Mouse (Mus musculus) cerebellum, adult 2 months (tissue): ENCODE measurements around the gene Glt8d2. TPM values are rescaled to one million over a fixed set of nuclear protein-coding genes. Genes with fewer than 3 reads are reported as not detected.

Experiments used
- DNase-seq, 2 experiments: peaks; one replicate each; pipeline ENCODE4 v3.0.0; 2021
- H3K27ac ChIP-seq: fragments of 200-500 bp; 2 replicates; pipeline ENCODE4 v1.5.1; 2012; ENCODE audit warnings: low read length, control low read depth, inconsistent platforms; ENCODE audit not compliant: insufficient read depth
- H3K27me3 ChIP-seq: fragments of 200-500 bp; 2 replicates; pipeline ENCODE4 v1.6.1; 2012; ENCODE audit warnings: inconsistent platforms, mild to moderate bottlenecking, low read length, moderate library complexity; ENCODE audit not compliant: control insufficient read depth, insufficient read depth
- H3K4me1 ChIP-seq: fragments of 200-500 bp; 2 replicates; pipeline ENCODE4 v1.6.1; 2011; ENCODE audit warnings: low read length; ENCODE audit not compliant: control insufficient read depth, insufficient read depth
- H3K4me3 ChIP-seq: fragments of 200-500 bp; replicated peaks from 2 replicates; pipeline ENCODE3; 2011; ENCODE audit warnings: mild to moderate bottlenecking, low read depth, low read length, control low read depth; ENCODE audit not compliant: insufficient read depth
- CTCF ChIP-seq: fragments of 200-500 bp; IDR thresholded peaks from 2 replicates; pipeline ENCODE4 v1.5.1; 2011; ENCODE audit warnings: low read depth, mild to moderate bottlenecking, control low read depth, low read length, moderate library complexity, borderline replicate concordance; ENCODE audit not compliant: insufficient read depth
- POLR2A ChIP-seq: fragments of 200-500 bp; IDR thresholded peaks from 2 replicates; pipeline ENCODE4 v1.6.1; 2011; ENCODE audit warnings: low read length, control low read depth, borderline replicate concordance; ENCODE audit not compliant: insufficient read depth
- WGBS: fragments of 180-500 bp; shearing (Covaris S2); methylation state at CpG from one replicate; pipeline ENCODE4 v1.1.7; 2018; 5-methylcytosine and 5-hydroxymethylcytosine counted together
- polyA plus RNA-seq: library from polyadenylated mRNA; depleted of rRNA; stranded (reverse); fragments of >200 nt; gene quantifications from 2 replicates; pipeline ENCODE4 v1.2.3, GENCODE M21; 2012

Glt8d2 gene
- polyA plus RNA-seq, 1 experiment, result 1.1 TPM

- Histone ChIP-seq H3K27ac (peak overlapping the region; percentile 10), H3K4me1 (peaks cover 12% of the 10 kb centered on the region), H3K27me3 (no peaks in the 10 kb centered on the region), H3K4me3 (peak overlapping the region; percentile 12)
- peak; percentile 75 to 86 for DNase-seq
- WGBS, result 15% methylated on average over 14 of the region's 14 CpGs
- TF ChIP-seq CTCF, result no peak
- TF ChIP-seq POLR2A, result no peak
Observed at GRCm38 (mm10) chr10:82662267-82662990, 28.0 kb downstream of the Glt8d2 start.

GRCm38 (mm10) chr10:82661820-82662219, 28.6 kb downstream of the Glt8d2 start:
- WGBS, result 32% methylated on average over 8 of the region's 8 CpGs
- peak overlapping the region; percentile 10 for H3K27ac ChIP-seq
- peak; percentile 30 to 57 for DNase-seq

GRCm38 (mm10) chr10:82654581-82654980, 35.9 kb downstream of the Glt8d2 start:
- H3K4me3 ChIP-seq, result no peak overlapping the region
- H3K4me1 ChIP-seq, result no peaks in the 10 kb centered on the region
- TF ChIP-seq POLR2A (no peak), CTCF (no peak)
- DNase-seq, result no peak
- 73% methylated on average over 3 of the region's 3 CpGs for WGBS
- H3K27me3 ChIP-seq, result no peaks in the 10 kb centered on the region
- H3K27ac ChIP-seq, result no peak overlapping the region

More at GRCm38 (mm10) chr10:82661820-82662219, 28.6 kb downstream of the Glt8d2 start:
- no peak for TF ChIP-seq POLR2A
- TF ChIP-seq CTCF, result no peak
- H3K27me3 ChIP-seq, result no peaks in the 10 kb centered on the region
- peaks cover 12% of the 10 kb centered on the region for H3K4me1 ChIP-seq
- H3K4me3 ChIP-seq, result no peak overlapping the region

GRCm38 (mm10) chr10:82652625-82653024, 37.8 kb downstream of the Glt8d2 start:
- Histone ChIP-seq H3K4me1 (no peaks in the 10 kb centered on the region), H3K4me3 (no peak overlapping the region), H3K27me3 (no peaks in the 10 kb centered on the region), H3K27ac (no peak overlapping the region)
- 79% methylated on average over 5 of the region's 5 CpGs for WGBS
- no peak for TF ChIP-seq CTCF
- no peak for TF ChIP-seq POLR2A
- DNase-seq, result no peak

GRCm38 (mm10) chr10:82651221-82651620, 39.2 kb downstream of the Glt8d2 start:
- Histone ChIP-seq H3K27me3 (no peaks in the 10 kb centered on the region), H3K4me3 (no peak overlapping the region), H3K27ac (no peak overlapping the region), H3K4me1 (no peaks in the 10 kb centered on the region)
- TF ChIP-seq CTCF, result no peak
- no peak for DNase-seq
- 90% methylated on average over 5 of the region's 5 CpGs for WGBS

- no peaks in the 10 kb centered on the region for H3K27me3 ChIP-seq
- TF ChIP-seq CTCF (no peak), POLR2A (no peak)
- no peaks in the 10 kb centered on the region for H3K4me1 ChIP-seq
- no peak overlapping the region for H3K4me3 ChIP-seq
- 95% methylated on average over 17 of the region's 17 CpGs for WGBS
- DNase-seq, result no peak
- no peak overlapping the region for H3K27ac ChIP-seq
Observed at GRCm38 (mm10) chr10:82647205-82647811, 43.1 kb downstream of the Glt8d2 start.

- 86% methylated on average over 8 of the region's 8 CpGs for WGBS
- DNase-seq, result no peak
- H3K27ac ChIP-seq, result no peak overlapping the region
- H3K4me1 ChIP-seq, result no peaks in the 10 kb centered on the region
- H3K27me3 ChIP-seq, result no peaks in the 10 kb centered on the region
- TF ChIP-seq CTCF (no peak), POLR2A (no peak)
- H3K4me3 ChIP-seq, result no peak overlapping the region
Observed at GRCm38 (mm10) chr10:82646083-82646482, 44.4 kb downstream of the Glt8d2 start.

GRCm38 (mm10) chr10:82641481-82641880, 49.0 kb downstream of the Glt8d2 start:
- H3K4me1 ChIP-seq, result peaks cover 4% of the 10 kb centered on the region; the same call in 1 of the 2 replicates
- H3K27me3 ChIP-seq, result no peaks in the 10 kb centered on the region
- no peak overlapping the region for H3K4me3 ChIP-seq
- no peak for TF ChIP-seq POLR2A
- TF ChIP-seq CTCF, result no peak
- DNase-seq, result no peak
- WGBS, result 92% methylated on average over 9 of the region's 9 CpGs
- H3K27ac ChIP-seq, result no peak overlapping the region
